Mouse (Mus musculus) activated CD4-positive, CD25-positive, alpha-beta regulatory T cell, adult 9 weeks (primary cell): ENCODE results near the gene Slx4. TPM values are rescaled to one million over a fixed set of nuclear protein-coding genes. Genes with fewer than 3 reads are reported as not detected.

Source experiments
- polyA plus RNA-seq: library from polyadenylated mRNA; unstranded; fragments of 100-300 nt; shearing (Covaris generic); gene quantifications from one replicate; pipeline ENCODE4 v1.2.1, GENCODE M21; 2017

Gene Slx4
- 44.9 TPM for polyA plus RNA-seq

DNA sequence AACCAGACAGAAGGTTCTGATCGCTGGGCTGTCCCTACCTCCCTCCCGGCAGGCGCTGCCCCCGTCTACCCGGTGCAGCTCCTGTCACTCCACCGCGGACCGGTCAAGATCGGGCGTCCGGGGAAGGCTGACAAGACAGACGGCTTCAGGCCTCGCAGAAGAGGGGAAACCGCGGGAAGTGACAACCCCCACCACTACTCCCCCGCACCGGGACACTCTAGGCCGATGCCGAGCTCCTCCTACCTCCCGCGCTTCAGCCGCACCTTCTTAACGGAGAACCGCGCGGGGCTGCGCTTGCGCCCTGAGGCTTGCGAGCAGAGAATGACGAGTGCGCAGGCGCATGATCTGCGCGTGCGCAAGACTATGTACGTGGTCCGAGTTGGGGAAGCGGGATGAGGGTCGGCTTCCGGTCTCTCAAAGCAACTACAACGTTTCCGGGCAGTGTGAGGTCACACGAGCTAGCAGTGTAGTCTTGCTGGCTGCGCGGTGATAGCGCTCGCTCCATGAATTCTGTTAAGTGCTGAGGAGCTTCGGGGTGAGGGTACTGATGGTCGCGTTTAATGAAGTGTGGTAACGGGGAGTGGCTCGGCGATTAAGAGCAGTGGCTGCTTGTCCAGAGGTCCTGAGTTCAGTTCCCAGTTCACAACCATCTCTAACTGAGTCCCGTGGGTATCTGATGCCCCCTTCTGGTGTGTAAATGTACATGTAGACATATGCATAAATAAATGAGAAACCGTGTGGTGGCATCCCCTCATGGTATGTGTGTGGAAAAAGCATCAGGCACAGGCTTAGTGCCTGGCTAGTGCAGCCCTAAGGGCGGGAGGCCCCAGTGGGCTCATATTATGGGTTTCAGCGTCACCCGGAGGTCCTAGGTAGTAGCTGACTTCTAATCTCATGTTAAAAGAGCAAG lies at the start of gene Slx4:
Slx4 (minus strand) TSS at position 282 of the 910 bp plus-strand sequence.

DNA sequence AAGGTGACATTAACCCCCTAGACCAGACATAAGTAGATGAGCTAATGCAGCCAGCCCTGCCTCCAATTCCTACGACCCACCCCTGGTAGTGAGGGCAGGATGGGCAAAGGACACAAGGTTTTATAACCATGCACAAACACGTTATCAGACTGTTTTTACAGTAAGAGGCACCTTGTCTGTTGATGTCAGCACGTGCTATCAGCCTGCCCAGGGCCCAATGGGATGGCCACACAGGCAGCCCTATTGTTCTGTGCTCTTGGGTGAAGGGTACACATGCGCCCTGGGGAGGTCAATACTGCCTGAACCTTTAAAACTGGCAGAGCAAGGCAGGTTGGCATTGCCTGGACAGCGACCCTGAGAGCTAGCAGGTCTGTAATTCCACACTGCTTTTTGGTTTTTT lies 33.2 kb upstream of the Slx4 start, which contains the start of gene Dnase1:
Dnase1 (plus strand) TSS at position 136 of the 400 bp plus-strand sequence.

DNA sequence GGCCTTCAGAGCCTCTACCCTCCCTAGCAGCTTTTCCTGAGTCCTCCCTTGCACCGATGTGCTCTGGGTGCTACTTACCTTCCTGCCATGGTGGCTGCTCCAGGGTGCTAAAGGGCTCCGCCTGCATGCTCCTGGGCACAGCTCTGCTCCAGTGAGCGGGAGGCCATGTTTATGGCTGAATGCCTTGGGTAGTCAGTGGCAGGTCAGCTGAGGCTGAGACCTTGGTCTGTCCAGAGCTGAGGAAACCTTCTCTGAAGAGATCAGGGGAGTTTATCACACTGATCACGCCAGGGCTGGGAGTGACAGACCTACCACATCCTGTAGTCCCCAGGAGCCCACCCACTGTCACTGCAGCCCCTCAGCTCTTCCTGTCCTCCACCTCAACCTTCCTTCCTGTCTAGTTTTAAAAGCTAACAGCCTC lies 27.3 kb downstream of the Slx4 start, which contains the start of gene Nlrc3:
Nlrc3 (minus strand) TSS at position 382 of the 421 bp plus-strand sequence.

Other genes starting within 250 kb of the Slx4 start
- not detected for gene Olfr15, start 172.9 kb downstream of the Slx4 start, polyA plus RNA-seq
- gene Zfp174, start 156.5 kb downstream of the Slx4 start, polyA plus RNA-seq: 0.84 TPM
- 140 TPM for gene Naa60, start 131.4 kb downstream of the Slx4 start, polyA plus RNA-seq
- 15.1 TPM for gene Zfp597, start 119.2 kb downstream of the Slx4 start, polyA plus RNA-seq
- not detected for gene Gm20695, start 119.1 kb downstream of the Slx4 start, polyA plus RNA-seq
- 10.6 TPM for gene 1700037C18Rik, start 95.1 kb downstream of the Slx4 start, polyA plus RNA-seq
- 37.5 TPM for gene Cluap1, start 95.0 kb downstream of the Slx4 start, polyA plus RNA-seq
- 93.6 TPM for gene Nlrc3, start 27.1 kb downstream of the Slx4 start, polyA plus RNA-seq
- gene Dnase1, start 33.2 kb upstream of the Slx4 start, polyA plus RNA-seq: 4.9 TPM
- 74.7 TPM for gene Trap1, start 74.1 kb upstream of the Slx4 start, polyA plus RNA-seq
- 26.6 TPM for gene Crebbp, start 210.2 kb upstream of the Slx4 start, polyA plus RNA-seq